Mouse (Mus musculus) megakaryocyte, embryonic 14.5 days (primary cell): ENCODE measurements around the gene Exoc2.

Source experiments
- FLI1 ChIP-seq: IDR thresholded peaks from 2 replicates; pipeline ENCODE4 v1.6.1; 2012; ENCODE audit warnings: low read length, inconsistent platforms, mixed read lengths
- GATA1 ChIP-seq: IDR thresholded peaks from 3 replicates; pipeline ENCODE4 v1.6.1; 2012; ENCODE audit warnings: mixed read lengths, low read length, inconsistent platforms, borderline replicate concordance

DNA sequence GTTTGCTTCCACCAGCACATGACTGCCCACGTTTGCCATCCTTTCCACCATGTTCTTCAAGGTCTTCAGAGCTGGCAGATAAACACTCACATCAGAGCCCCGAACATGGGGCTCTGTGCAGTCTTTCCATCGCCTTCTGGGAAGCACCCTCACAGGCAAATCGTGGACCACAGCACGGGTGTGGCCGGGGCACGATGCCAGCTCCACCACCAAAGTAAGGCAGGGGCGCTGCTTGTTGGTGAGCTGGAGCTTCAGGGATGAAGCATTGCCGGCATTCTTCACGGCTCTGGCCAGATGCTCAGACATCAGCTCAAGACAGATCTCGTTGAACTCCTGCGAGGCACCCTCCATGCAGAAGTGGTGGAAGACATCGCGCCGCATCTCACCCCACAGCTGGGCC is 26.8 kb downstream of the Exoc2 start:
- TF ChIP-seq FLI1 (no peak), GATA1 (no peak)
